ENCODE assay signal across 18 mouse cellular contexts in the genomic region with DNA sequence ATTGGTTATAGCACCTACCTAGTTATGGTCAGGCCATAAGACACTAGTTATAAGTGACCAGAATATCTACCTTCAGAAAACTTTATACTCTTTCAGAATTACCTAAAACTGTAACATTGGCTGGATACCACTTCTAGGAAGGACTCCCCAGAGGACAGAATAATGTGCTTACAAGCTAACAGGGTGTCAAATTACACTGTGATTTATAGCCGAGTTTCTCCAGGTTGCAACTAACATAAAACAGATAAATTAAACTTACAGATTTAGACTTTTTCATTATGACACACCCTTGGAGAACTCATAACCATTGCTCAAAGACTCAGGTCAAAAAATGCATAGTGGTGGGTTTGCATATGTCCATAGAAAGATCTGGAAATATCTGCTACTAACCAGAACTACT. TPM values are rescaled to one million over a fixed set of nuclear protein-coding genes. Genes with fewer than 3 reads are reported as not detected.
A peak's percentile ranks its signal among the peaks of the same experiment; 100 is the strongest.
DNase-seq lines count a peak whose midpoint lies in the region; ATAC-seq lines count a peak whose summit lies in the region.
"Had no signal": no experiment of that assay in that cellular context is flagged by ENCODE, and none has a peak within 500 bp of the region (broad histone marks: within the 10 kb centered on the region; RNA-seq: fewer than 3 reads in every experiment).

No protein-coding gene starts in this region.

- ATAC-seq in granulocyte monocyte progenitor cell, adult 5-6 weeks (replicated peaks; ENCODE audit: poor library complexity, severe bottlenecking) = no peak
- ATAC-seq: activated CD4-positive, CD25-positive, alpha-beta regulatory T cell, adult 4 months; forebrain, embryonic 14.5 days; forebrain, embryonic 16.5 days; Patski had no signal

- peak; percentile 18 for DNase-seq in embryo, embryonic 11 days
- no peak for DNase-seq in embryo, embryonic 9.5 days (ENCODE audit: extremely low spot score)
- DNase-seq in 3T3-L1 (ENCODE audit: low read depth, low spot score) = peak; percentile 69
- DNase-seq in forelimb bud, embryonic 11.5 days (ENCODE audit: low read depth, low spot score) = peak; percentile 35
- DNase-seq in kidney, postnatal 14 days = no peak
- DNase-seq: adrenal gland, adult 8-10 months; adrenal gland, postnatal 14 days; adrenal gland, postnatal 36 days; cerebellum, adult 11-12 months; cerebellum, adult 2 months; cerebellum, adult 9-10 months; cerebellum, postnatal 10 days; cerebellum, postnatal 25 days had no signal

RNA-seq across cellular contexts. Expression of gene Rbm43, which starts 15.9 kb away (rescaled TPM):
- total RNA-seq in granulocyte monocyte progenitor cell, adult 5-6 weeks (2014; fragmentation: Nextera tagmentation) = 31.2 and 37.1 TPM in 2 replicates
- 18.0 and 30.1 TPM in 2 replicates for total RNA-seq in granulocyte monocyte progenitor cell, adult 5-6 weeks (2017)

RNA-seq across cellular contexts. Expression of gene Nmi, which starts 22.4 kb away (rescaled TPM):
- 16.8 and 21.7 TPM in 2 replicates for total RNA-seq in granulocyte monocyte progenitor cell, adult 5-6 weeks (2014; fragmentation: Nextera tagmentation)
- total RNA-seq in granulocyte monocyte progenitor cell, adult 5-6 weeks (2017) = 44.8 and 59.3 TPM in 2 replicates

Comparison
In these comparisons a context has a peak if more than half of its experiments do, and no peak if none do; other contexts are left out.
1. DNase-seq: peak in embryo, embryonic 11 days (single experiment), 3T3-L1 (single experiment) and forelimb bud, embryonic 11.5 days (single experiment); none in embryo, embryonic 9.5 days (single experiment) and kidney, postnatal 14 days (single experiment).